Mouse (Mus musculus) heart, postnatal 0 days (tissue): ENCODE measurements around the gene Nmbr. TPM values are rescaled to one million over a fixed set of nuclear protein-coding genes. Genes with fewer than 3 reads are reported as not detected.
A peak's percentile ranks its signal among the peaks of the same experiment; 100 is the strongest.

Source experiments
- ATAC-seq: fragments of 200-750 bp; cut with Nextera tagmentation; 2 replicates; pipeline ENCODE4 v1.8.0; 2017; ENCODE audit warnings: low read depth, moderate number of reproducible peaks, moderate library complexity; ENCODE audit not compliant: insufficient read depth
- DNase-seq: peaks from one replicate; pipeline ENCODE4 v3.0.0-alpha.2; 2016; ENCODE audit warnings: low spot score
- H3K27ac ChIP-seq: fragments of 300-500 bp; sonication (generic); 2 replicates; pipeline ENCODE4 v1.5.1; 2014; ENCODE audit warnings: low read depth, mild to moderate bottlenecking
- H3K27me3 ChIP-seq: fragments of 300-500 bp; sonication (generic); 2 replicates; pipeline ENCODE4 v1.6.1; 2014; ENCODE audit warnings: low read length, mixed read lengths; ENCODE audit not compliant: control insufficient read depth, insufficient read depth
- H3K36me3 ChIP-seq: fragments of 300-500 bp; sonication (generic); replicated peaks from 2 replicates; pipeline ENCODE4 v1.6.1; 2014; ENCODE audit warnings: low read length, mixed read lengths; ENCODE audit not compliant: control insufficient read depth, insufficient read depth
- H3K4me1 ChIP-seq: fragments of 300-500 bp; sonication (generic); 2 replicates; pipeline ENCODE4 v1.6.1; 2014; ENCODE audit warnings: antibody characterized with exemption; ENCODE audit not compliant: control insufficient read depth, insufficient read depth
- H3K4me2 ChIP-seq: fragments of 300-500 bp; sonication (generic); 2 replicates; pipeline ENCODE4 v1.6.1; 2014; ENCODE audit warnings: low read depth, mild to moderate bottlenecking, low read length, moderate library complexity
- H3K4me3 ChIP-seq: fragments of 300-500 bp; sonication (generic); 2 replicates; pipeline ENCODE4 v1.5.1; 2014; ENCODE audit warnings: low read depth, low read length
- H3K9ac ChIP-seq: fragments of 300-500 bp; sonication (generic); replicated peaks from 2 replicates; pipeline ENCODE4 v1.6.1; 2014; ENCODE audit warnings: low read depth, low read length, mixed read lengths
- H3K9me3 ChIP-seq: fragments of 300-500 bp; sonication (generic); replicated peaks from 2 replicates; pipeline ENCODE4 v1.6.1; 2016; ENCODE audit warnings: low read length; ENCODE audit not compliant: control insufficient read depth
- CTCF ChIP-seq: IDR thresholded peaks from 2 replicates; pipeline ENCODE4 v1.5.1; 2016; ENCODE audit warnings: antibody characterized with exemption, control low read depth, low read depth
- EP300 ChIP-seq: IDR thresholded peaks from 2 replicates; pipeline ENCODE4 v1.6.1; 2016; ENCODE audit warnings: antibody characterized with exemption, low read depth
- WGBS: fragments of 180-500 bp; shearing (Covaris S2); extraction: QIAGEN DNeasy Blood & Tissue Kit; methylation state at CpG from one replicate; pipeline ENCODE4 v1.1.7; 2014; 5-methylcytosine and 5-hydroxymethylcytosine counted together
- polyA plus RNA-seq: library from polyadenylated mRNA; unstranded; fragments of >200 nt; fragmentation: Nextera tagmentation; extraction: Ambion mirVana; gene quantifications from 2 replicates; pipeline ENCODE4 v1.2.1, GENCODE M21; 2015
- total RNA-seq: library from RNA; depleted of rRNA; stranded (reverse); fragments of >200 nt; gene quantifications from 2 replicates; pipeline ENCODE4 v1.2.3, GENCODE M21; 2014; ENCODE audit warnings: low replicate concordance; rRNA removed

The Nmbr gene
- not detected in 2 replicates for total RNA-seq
- 0.23 TPM in 1 of 2 replicates, not detected in the other for polyA plus RNA-seq

DNA sequence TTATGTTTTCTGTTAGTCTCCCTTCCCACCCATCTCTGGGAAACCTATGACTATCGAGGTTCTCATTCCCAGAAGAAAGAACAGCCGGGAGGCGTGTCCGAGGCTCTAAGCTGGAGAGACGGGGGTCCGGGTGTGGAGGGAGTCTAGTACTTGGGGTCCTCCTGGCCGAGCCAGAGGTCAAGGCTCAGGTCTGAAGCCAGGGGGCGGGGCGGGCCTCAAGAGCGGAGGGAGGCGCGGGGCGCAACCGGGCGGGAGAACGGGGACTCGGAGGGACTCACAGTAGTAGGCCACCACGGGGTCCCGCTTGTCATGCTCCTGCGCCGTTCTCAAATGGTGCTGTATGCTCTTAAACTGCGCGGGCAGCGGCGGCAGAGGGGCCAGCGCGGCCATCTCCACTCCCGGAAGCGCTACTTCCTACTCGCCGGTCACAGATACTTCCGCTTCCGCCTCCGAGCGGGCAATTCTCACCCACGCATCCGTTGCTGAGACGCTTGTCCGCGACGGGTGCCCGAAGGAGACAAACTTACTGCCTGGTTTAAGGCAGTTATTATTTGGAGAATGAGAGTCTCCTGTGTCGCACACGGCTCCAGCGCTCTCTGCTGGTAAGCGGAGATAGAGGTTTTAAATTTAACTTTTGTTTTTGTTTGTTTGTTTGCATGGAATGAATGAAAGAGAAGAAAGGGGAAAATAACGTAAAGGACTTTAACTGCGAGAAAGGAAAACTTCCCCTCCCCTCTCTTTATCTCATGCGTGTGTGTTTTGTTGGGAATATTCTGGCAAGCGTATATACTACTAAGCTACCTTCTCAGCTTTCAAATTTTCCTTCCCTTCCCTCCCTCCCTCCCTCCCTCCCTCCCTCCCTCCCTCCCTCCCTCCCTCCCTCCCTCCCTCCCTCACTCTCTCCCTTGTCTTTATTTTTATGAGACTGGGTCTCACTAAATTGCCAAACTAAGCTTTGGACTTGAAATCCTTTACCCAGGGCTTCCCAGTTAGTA is at the start of gene Nmbr, which contains the start of gene Vta1:
Nmbr (plus strand) TSS at position 520 of the 995 bp plus-strand sequence.
Vta1 (minus strand) TSS at position 489 of the 995 bp plus-strand sequence.
- Histone ChIP-seq H3K9ac (peak within 1 kb of the TSS; percentile 72), H3K27me3 (no peaks in the 10 kb centered on the region), H3K9me3 (no peaks in the 10 kb centered on the region), H3K4me1 (peaks cover 9% of the 10 kb centered on the region), H3K4me2 (peak within 1 kb of the TSS; percentile 63), H3K36me3 (no peaks in the 10 kb centered on the region), H3K4me3 (peak within 1 kb of the TSS; percentile 76), H3K27ac (peak within 1 kb of the TSS; percentile 58)
- DNase-seq (peak; percentile 97), ATAC-seq (peak; percentile 98)
- TF ChIP-seq CTCF (peak; percentile 89), EP300 (peak; percentile 74)
- WGBS: under 1% methylated on average over 50 of the region's 50 CpGs

- no peak overlapping the region for H3K4me2 ChIP-seq
- no peak overlapping the region for H3K9ac ChIP-seq
- no peak for ATAC-seq
- no peak overlapping the region for H3K27ac ChIP-seq
- DNase-seq: no peak
- H3K27me3 ChIP-seq: no peaks in the 10 kb centered on the region
- H3K9me3 ChIP-seq: no peaks in the 10 kb centered on the region
- TF ChIP-seq EP300 (no peak), CTCF (no peak)
- H3K4me3 ChIP-seq: no peak overlapping the region
- WGBS: 85% methylated on average over 2 of the region's 2 CpGs
- H3K4me1 ChIP-seq: no peaks in the 10 kb centered on the region
- H3K36me3 ChIP-seq: peaks cover 7% of the 10 kb centered on the region; the same call in 1 of the 2 replicates
Measured at GRCm38 (mm10) chr10:14660875-14661274, 44.5 kb upstream of the Nmbr start.

- Histone ChIP-seq H3K9me3 (no peaks in the 10 kb centered on the region), H3K4me1 (no peaks in the 10 kb centered on the region), H3K4me2 (no peak overlapping the region), H3K36me3 (peaks cover 17% of the 10 kb centered on the region; the same call in 1 of the 2 replicates), H3K9ac (no peak overlapping the region), H3K27me3 (no peaks in the 10 kb centered on the region), H3K4me3 (no peak overlapping the region), H3K27ac (no peak overlapping the region)
- 0 out of 2 replicates have a peak, but pooled peaks have one; percentile 6 for ATAC-seq
- peak; percentile 22 for DNase-seq
- TF ChIP-seq EP300: no peak
- no peak for TF ChIP-seq CTCF
- 69% methylated on average over 2 of the region's 2 CpGs for WGBS
Measured at GRCm38 (mm10) chr10:14666147-14666546, 39.2 kb upstream of the Nmbr start.

- 91% methylated on average over 1 of the region's 1 CpGs for WGBS
- DNase-seq (no peak), ATAC-seq (no peak)
- Histone ChIP-seq H3K36me3 (peaks cover 6% of the 10 kb centered on the region), H3K9ac (no peak overlapping the region), H3K9me3 (no peaks in the 10 kb centered on the region), H3K4me1 (no peaks in the 10 kb centered on the region), H3K4me3 (no peak overlapping the region), H3K4me2 (no peak overlapping the region), H3K27ac (no peak overlapping the region), H3K27me3 (no peaks in the 10 kb centered on the region)
- TF ChIP-seq EP300 (no peak), CTCF (no peak)
Measured at GRCm38 (mm10) chr10:14685663-14686062, 19.7 kb upstream of the Nmbr start.

DNA sequence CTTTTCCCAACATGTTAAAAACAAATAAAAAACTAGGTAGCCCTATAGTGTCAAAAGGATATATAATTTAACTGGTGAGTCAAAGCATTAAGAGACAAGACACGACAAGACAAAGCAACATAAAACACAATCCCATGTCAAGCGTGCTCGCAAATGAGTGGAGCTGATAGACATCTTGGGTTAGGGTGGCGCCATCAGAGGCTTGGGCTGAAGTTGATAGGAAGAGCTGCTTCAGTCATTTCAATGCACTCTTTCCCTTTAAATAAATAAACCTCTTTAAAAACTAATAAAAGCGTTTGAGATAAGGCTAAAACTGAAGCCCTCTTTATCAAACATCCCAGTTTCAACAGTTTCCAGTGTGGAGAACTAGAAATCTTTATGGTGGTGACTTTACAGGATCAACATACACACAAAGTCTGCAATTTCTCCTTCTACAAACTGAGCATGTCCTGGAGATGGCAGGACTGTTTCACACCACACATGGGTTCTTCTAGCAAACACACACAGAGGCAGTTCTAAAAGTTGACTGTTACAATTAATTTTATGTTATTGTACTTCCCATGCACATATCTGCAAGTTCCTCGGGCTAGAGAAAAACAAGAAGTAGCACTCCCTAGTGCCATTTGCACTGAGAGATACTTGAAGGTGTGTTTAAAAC is 16.5 kb upstream of the Nmbr start:
- DNase-seq (no peak), ATAC-seq (no peak)
- no peak overlapping the region for H3K4me3 ChIP-seq
- no peak overlapping the region for H3K9ac ChIP-seq
- no peak overlapping the region for H3K4me2 ChIP-seq
- H3K36me3 ChIP-seq: peaks cover 6% of the 10 kb centered on the region
- TF ChIP-seq CTCF (no peak), EP300 (no peak)
- no peak overlapping the region for H3K27ac ChIP-seq
- no peaks in the 10 kb centered on the region for H3K9me3 ChIP-seq
- no peaks in the 10 kb centered on the region for H3K4me1 ChIP-seq
- no peaks in the 10 kb centered on the region for H3K27me3 ChIP-seq
- 76% methylated on average over 6 of the region's 6 CpGs for WGBS
